Mouse (Mus musculus) layer of hippocampus, adult 9-10 months (tissue): ENCODE measurements around the gene Poln.

ENCODE experiments used
- DNase-seq: peaks from one replicate; pipeline ENCODE4 v3.0.0; 2022; ENCODE audit warnings: low spot score

Poln gene

GRCm38 (mm10) chr5:33983309-33984121 lies 185.7 kb downstream of the Poln start, which contains the start of gene Gm1673:
Gene Gm1673, plus strand, starts transcription at chr5:33983433.
- DNase-seq, result no peak

- DNase-seq, result no peak
Measured at GRCm38 (mm10) chr5:33982731-33983259, 186.5 kb downstream of the Poln start.

- DNase-seq, result no peak
Measured at GRCm38 (mm10) chr5:33976267-33976666, 193.0 kb downstream of the Poln start.

- no peak for DNase-seq
Measured at GRCm38 (mm10) chr5:33974736-33975135, 194.5 kb downstream of the Poln start.

DNA sequence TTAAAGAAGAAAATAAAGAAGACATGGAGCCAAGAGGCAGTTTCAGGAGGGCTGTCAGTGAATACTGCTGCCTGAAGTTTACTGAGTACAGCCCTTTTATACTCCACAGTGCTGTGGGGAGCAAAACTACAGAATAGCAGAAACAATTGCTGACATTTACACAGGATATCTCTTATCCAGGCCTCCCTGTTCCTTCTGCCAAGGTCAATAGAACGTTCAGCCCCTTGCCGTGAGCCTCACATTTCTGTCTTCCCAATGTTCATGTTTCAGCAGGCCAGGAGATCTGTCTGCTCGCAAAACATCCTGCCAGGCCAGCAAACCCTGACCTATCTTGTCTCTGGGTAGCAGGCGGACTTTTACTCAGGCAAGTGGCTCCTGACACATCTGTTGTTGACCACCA lies 209.9 kb downstream of the Poln start:
- DNase-seq, result no peak
